Mouse (Mus musculus): ENCODE measurements around the gene Il18bp.
A peak's percentile ranks its signal among the peaks of the same experiment; 100 is the strongest.

Il18bp gene

GRCm38 (mm10) chr7:102000921-102001630 lies 17.4 kb downstream of the Il18bp start:
- DNase-seq, result peak; percentile 80 to 85

DNA sequence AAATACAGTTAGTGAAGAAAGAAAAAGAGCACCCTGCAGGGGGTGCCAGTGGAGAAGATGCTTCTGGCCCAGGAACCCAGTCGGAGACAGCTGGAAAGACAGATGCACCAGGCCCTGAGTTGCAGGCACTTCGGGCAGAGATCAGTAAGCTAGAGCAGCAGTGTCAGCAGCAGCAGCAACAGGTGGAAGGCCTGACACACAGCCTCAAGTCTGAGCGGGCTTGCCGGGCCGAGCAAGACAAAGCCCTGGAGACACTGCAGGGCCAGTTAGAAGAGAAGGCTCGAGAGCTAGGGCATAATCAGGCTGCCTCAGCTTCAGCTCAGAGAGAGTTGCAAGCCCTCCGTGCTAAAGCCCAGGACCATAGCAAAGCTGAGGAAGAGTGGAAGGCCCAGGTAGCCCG lies 18.2 kb downstream of the Il18bp start:
- DNase-seq, result peak in 1 of 2 experiments; percentile 55

DNA sequence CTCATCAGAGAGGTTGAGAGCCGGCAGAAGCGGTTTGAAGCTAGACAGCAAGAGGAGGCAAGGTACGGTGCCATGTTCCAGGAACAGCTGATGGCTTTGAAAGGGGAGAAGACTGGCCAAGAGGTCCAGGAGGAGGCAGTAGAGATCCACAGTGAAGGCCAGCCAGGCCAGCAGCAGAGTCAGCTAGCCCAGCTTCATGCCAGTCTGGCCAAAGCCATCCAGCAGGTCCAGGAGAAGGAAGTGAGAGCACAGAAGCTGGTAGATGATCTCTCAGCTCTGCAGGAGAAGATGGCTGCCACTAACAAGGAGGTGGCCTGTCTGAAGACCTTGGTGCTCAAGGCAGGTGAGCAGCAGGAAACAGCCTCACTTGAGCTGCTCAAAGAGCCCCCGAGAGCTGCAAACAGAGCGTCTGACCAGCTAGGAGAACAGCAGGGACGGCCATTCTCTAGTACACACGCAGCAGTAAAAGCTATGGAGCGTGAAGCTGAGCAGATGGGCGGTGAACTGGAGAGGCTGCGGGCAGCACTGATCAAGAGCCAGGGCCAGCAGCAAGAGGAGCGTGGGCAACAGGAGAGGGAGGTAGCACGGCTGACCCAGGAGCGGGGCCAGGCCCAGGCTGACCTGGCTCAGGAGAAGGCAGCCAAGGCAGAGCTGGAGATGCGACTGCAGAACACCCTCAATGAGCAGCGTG lies 18.9 kb downstream of the Il18bp start:
- peak; percentile 78 to 82 for DNase-seq

- DNase-seq, result peak; percentile 97 to 98
Observed at GRCm38 (mm10) chr7:101998194-101998927, 20.1 kb downstream of the Il18bp start.

DNA sequence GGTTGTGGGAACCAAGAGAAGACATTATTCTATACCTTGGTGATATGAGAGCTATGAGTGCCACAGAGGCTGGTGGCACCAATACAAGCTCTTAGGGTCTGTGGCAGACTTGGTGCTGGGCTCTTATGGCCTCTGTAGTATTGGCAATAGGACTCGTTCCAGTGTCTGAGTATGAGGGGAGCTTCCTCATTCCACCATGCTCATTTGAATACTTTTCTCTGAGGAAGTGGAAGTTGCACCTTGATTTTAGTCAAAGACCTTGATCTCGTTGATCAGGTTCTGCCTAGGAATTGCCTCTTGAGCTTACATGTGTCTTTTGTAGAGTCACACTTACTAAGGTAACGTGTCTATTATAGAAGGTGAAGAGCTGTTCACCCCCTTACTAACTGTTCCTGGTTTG lies 24.2 kb downstream of the Il18bp start:
- no peak for DNase-seq

- no peak for DNase-seq
Observed at GRCm38 (mm10) chr7:101985081-101985480, 33.4 kb downstream of the Il18bp start.

- DNase-seq, result no peak
Observed at GRCm38 (mm10) chr7:101982735-101983134, 35.8 kb downstream of the Il18bp start.

DNA sequence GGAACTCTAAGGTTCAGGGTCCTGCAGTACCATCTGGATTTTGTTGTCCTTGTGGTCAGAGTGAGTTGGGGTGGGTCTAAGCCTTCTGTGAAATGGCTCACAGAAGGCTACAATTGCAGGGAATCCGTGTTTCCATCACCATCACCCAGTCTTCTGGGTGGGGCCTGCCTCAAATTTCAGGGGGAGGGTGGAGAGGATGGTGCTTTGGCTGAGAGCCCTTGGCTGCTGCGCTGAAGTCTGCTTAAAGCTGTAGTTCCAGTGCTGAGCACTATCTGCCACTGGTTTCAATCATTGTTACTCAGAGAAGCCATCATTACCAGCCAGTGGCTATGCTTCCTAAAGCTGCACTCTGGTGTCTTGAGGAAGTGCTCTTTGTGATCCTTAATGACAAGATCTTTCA lies 44.0 kb downstream of the Il18bp start:
- peak; percentile 59 to 67 for DNase-seq

DNA sequence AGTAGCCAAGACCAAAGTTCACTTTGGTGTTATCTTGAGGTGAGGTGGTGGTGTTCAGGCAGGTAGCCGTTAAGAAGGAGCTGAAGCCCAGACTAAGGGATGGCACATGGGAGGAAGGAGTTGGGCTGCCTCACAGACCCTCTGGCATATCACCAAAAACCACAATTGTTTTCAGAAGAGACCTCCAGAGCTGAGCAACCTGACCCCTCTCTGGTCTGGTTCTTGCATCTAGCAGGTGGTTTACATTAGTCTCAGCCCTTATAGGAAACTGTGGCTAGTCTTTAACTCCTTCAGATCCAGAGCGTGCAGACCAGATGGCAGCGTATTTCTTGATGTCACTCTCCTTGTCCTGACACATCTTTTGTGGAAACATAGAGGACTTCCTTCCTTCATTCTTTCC lies 44.8 kb downstream of the Il18bp start:
- no peak for DNase-seq

DNA sequence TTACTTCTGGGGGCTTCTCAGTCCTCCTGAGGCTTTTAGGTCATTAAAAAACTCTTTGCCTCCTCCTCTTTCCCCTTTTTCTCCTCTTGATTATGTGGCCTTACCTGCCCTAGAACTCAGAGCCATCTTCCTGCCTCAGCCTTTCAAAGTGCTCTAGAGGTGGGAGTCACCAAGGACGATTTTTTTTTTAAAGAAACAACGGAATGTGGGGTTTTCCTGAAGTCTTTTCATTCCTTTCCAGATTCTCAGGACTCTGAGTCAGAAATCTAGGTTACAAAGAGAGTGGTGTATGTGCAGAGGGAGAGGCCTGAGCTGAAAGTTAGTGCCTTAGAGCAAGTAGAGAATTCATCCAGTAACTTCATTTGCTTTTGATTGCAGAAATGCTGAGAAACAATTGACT lies 46.8 kb downstream of the Il18bp start:
- no peak for DNase-seq

DNA sequence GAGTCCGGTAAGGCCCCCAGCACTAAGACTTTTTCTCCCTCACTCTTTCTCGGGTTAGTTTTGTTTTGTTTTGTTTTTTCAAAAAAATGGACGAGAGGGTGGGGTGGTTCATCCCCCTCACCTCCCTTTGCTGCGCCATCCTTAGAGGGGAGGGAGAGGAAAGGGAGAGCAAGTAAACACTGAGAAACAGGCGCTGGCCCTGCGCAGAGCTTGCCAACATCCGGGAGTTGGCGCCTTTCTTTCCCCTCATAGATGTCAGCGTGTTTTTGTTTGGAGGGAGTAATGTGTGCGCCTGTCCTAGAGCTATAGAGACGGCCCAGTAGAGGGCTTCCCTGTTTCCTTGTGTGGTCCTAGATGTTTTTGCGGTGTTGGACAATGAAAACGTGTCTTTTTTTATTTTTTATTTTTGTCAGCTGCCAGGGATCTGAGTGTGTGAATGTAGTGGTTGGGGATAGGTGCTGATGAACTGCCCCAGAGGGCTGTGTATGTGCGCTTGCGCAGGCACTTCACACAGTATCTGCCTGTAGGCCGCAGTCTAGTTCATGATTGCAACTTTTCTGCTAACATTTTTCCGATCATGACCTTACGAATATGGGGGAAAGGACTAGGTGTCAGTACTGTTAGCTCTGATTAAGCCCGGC lies 47.5 kb downstream of the Il18bp start:
- DNase-seq, result peak; percentile 90

GRCm38 (mm10) chr7:101970429-101970775 lies 48.1 kb downstream of the Il18bp start:
- DNase-seq, result peak; percentile 91 to 92

DNA sequence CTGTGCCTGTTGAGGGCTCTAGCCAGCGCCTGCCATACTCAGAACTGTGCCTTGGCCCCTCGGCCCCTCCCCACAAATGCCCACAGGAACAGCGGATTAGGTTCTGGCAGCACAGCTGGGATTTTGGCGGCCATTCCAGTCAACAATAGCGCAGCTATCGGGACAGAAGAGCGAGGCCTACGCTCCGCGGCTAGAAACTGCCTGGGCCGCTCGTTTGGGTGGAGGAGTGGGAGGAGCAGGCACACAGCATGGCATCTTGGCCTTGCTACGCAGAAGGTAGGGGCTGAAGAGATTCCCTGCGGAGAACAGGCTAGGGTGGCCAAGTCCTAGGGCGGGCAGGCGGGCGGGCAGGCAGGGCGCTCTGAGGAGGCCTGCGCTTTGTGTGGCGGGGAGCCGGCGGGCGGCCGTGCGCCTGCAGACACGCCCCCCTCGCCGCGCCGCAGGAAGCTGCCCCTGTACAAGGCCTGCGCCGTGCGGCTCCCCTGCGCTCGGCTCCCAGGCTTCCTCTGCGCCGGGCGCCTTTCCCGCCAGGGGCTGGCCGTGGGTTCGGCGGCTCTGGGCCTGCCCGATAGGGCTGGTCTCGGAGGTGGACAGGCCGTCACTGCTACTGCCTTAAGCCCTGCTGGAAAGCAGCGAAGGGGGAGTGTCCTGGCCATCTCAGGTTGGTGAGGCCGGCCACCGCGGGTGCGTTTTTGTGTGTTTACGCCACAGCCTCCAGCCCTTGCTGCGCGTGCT lies 48.6 kb downstream of the Il18bp start:
- peak; percentile 89 to 92 for DNase-seq

- DNase-seq, result peak; percentile 53 to 64
Observed at GRCm38 (mm10) chr7:101968751-101969150, 49.7 kb downstream of the Il18bp start.

DNA sequence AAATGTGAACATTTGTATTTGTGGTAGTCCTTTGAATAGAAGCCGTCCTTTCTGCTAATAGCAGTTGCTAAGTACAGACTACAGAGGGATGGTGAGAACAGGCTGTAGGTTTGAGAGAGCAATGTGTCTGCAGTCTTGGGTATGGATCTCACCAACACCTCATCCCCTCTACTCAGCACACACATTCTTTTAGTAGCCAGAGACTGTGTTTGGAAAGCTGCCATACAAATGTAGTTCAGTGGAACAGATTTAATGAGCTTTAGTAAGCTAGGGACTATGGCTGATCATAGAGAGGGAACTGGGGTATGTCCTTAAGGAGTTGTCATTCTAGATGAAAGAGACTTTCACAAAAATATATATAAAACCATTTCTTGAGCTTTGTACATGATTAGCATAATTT lies 51.2 kb downstream of the Il18bp start:
- peak in 1 of 2 experiments; percentile 46 for DNase-seq

- DNase-seq, result no peak
Observed at GRCm38 (mm10) chr7:101965606-101966005, 52.9 kb downstream of the Il18bp start.

Data from cerebellum, postnatal 10 days (tissue).